Mouse (Mus musculus): ENCODE data around the gene Dennd1a. TPM values are rescaled to one million over a fixed set of nuclear protein-coding genes. Genes with fewer than 3 reads are reported as not detected.

Gene Dennd1a
- polyA plus RNA-seq, 1 experiment = 14.3 TPM

Other genes starting within 250 kb of the Dennd1a start
- gene Lhx2, start 51.9 kb upstream of the Dennd1a start, polyA plus RNA-seq (2012; ENCODE audit: insufficient read depth, insufficient read length, missing spikeins) = not detected in 2 replicates
- gene Nek6, start 224.3 kb upstream of the Dennd1a start, polyA plus RNA-seq (2012; ENCODE audit: insufficient read depth, insufficient read length, missing spikeins) = 8.5 and 15.7 TPM in 2 replicates

Data from brown adipose tissue, adult 24 weeks (tissue).